Mouse (Mus musculus) pancreas, adult 10 weeks (tissue): ENCODE data around the gene Pitx3. TPM values are rescaled to one million over a fixed set of nuclear protein-coding genes. Genes with fewer than 3 reads are reported as not detected.

Experiments
- polyA plus RNA-seq: library from polyadenylated mRNA; stranded (reverse); fragments of 350-450 nt; fragmentation: Illumina TruSeq; extraction: RNeasy Lipid Tissue Mini Kit (QIAGEN cat#74804); gene quantifications from one replicate; pipeline ENCODE4 v1.2.3, GENCODE M21; 2015; ENCODE audit warnings: low read depth, low replicate concordance; ENCODE audit not compliant: insufficient read depth

The Pitx3 gene
- not detected for polyA plus RNA-seq

DNA sequence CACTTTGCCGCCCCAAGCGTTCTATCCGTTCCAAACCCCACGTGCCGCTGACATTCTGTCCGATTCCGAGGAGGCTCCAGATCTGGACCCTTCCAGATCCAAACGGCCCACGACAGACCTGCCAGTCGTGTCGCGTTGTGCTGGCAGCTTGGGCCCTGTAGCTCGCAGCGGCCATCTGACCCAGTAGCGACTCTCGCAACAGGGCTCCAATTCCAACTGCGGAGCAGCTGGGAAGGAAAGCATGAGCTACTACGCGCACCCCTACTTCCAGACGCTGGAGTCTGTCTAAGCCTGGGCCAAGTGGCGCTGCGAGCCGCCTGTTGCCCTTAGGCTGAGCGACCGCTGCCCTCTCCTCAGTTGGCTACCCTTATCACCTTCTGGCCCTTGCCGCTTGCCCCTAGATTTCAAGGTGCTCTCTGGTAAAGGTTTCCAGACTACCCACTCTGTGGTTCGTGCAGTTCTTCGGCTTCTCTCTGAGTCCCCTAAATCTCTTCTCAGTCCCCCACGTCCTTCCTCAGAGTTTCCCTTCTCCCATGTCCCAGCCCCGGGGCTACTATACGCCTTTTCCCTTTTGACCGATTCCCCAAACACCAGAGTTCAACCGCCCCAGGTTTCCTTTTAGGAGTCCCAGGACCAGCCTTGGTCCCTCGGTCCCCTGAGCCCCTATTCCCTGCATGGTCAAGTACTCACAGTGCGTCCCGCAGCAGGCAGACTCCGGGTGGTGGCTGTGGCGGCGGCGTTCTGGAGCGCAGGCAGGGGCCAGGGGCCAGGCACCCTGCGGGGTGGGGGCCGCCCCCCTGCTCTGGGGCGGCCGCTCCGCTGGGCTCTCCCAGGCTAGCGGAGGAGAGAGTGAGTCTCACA lies at the start of gene Pitx3:
Gene Pitx3, minus strand, starts transcription at position 816 of the 861 bp plus-strand sequence.

DNA sequence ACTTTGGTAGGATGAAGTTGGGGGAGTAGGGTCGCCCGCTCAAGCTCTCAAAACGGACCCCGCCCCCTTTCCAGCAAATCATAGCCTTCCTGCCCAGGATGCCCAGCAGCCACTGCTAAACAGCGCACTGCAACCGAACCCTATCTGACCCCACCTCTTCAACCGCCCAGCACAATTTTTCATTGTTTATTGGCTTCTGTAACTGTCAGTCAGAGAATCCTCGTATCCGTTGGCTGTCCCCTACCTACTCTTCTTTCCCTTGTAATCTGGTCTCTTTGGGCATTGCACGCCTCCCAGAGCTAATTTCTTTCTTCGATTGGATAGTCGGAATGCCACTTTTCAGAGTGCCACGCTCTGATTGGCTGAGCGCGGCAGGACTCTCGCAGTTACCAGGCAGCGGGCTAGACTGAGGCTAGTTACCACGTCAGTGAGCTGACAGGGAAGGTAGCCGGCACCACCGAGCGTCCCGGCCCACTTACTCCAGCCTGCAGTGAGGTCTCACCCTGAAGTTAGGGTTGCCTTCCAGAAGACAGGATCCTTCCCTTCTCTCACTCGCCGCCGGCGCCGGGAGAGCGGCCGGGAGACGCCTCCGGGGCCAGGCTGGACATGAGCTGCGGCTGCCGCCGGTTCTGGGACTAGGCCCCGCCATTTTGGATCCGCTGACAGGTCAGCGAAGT lies 4.1 kb upstream of the Pitx3 start, which contains the start of gene Gbf1:
Gene Gbf1, plus strand, starts transcription at position 383 of the 677 bp plus-strand sequence.

DNA sequence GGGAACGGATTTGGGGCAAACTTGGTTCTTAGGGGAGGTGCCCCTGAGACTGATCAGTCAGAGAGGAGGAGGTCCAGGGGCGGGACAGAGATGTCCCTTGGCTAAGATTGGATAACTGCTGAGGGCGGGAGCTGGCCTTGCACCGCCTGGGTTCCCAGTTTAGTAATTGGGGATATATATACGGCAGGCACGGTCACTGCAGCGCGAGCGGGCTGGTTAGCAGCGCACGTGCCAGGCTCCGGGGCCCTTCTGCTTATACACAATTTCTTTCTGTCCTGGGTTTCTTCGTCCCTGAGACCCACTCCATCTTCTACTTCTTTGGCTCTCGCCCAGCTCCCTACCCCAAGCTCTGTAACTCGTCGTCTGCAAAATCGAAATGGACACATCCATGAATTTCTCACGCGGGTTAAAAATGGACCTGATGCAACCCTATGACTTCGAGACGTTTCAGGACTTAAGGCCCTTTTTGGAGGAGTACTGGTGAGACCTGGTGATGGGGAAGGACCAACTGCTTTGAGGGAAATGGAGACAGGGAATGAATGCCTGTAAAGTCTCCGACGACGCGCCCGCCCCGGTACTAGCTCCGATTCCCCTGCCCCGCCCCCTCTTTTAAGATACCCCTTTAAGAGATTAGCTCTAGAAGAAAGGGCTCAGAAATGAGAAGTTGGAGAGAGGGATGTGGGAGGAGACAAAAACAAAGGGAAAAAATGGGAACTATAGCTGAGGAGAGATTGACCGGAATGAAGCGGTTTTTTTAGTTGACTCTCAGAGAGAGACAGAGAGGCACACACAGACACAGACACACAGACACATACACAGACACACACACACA lies 16.2 kb downstream of the Pitx3 start, which contains the start of gene Elovl3:
Gene Elovl3, plus strand, starts transcription at position 204 of the 832 bp plus-strand sequence.

Other genes with a start within 250 kb of the Pitx3 start
- gene Armh3, start 149.8 kb downstream of the Pitx3 start, polyA plus RNA-seq = 2.5 TPM
- gene Hps6, start 144.8 kb downstream of the Pitx3 start, polyA plus RNA-seq = 2.1 TPM
- gene Pprc1, start 103.4 kb downstream of the Pitx3 start, polyA plus RNA-seq = 13.5 TPM
- gene Ldb1, start 103.1 kb downstream of the Pitx3 start, polyA plus RNA-seq = 27.9 TPM
- 9.7 TPM for gene Nolc1, start 72.5 kb downstream of the Pitx3 start, polyA plus RNA-seq
- gene Elovl3, start 16.4 kb downstream of the Pitx3 start, polyA plus RNA-seq = not detected
- 25.3 TPM for gene Gbf1, start 4.2 kb upstream of the Pitx3 start, polyA plus RNA-seq
- gene Nfkb2, start 156.0 kb upstream of the Pitx3 start, polyA plus RNA-seq = 4.4 TPM
- gene Psd, start 178.8 kb upstream of the Pitx3 start, polyA plus RNA-seq = 4.3 TPM
- gene Fbxl15, start 179.9 kb upstream of the Pitx3 start, polyA plus RNA-seq = 1.1 TPM
- gene Cuedc2, start 190.4 kb upstream of the Pitx3 start, polyA plus RNA-seq = 20.4 TPM
- 2.8 TPM for gene Mfsd13a, start 192.8 kb upstream of the Pitx3 start, polyA plus RNA-seq
- 1.2 TPM for gene 2310034G01Rik, start 202.0 kb upstream of the Pitx3 start, polyA plus RNA-seq
- gene Actr1a, start 247.4 kb upstream of the Pitx3 start, polyA plus RNA-seq = 20.4 TPM
- gene Sufu, start 248.6 kb upstream of the Pitx3 start, polyA plus RNA-seq = 1.9 TPM